Mouse (Mus musculus) limb, embryonic 12.5 days (tissue): ENCODE results near the gene Spats2l. TPM values are rescaled to one million over a fixed set of nuclear protein-coding genes. Genes with fewer than 3 reads are reported as not detected.

ENCODE experiments used
- ATAC-seq: fragments of 200-750 bp; cut with Nextera tagmentation; 2 replicates; pipeline ENCODE4 v1.8.0; 2017; ENCODE audit warnings: low read depth, moderate TSS enrichment; ENCODE audit not compliant: insufficient number of reproducible peaks, insufficient read depth, low FRiP score, low TSS enrichment
- H3K27ac ChIP-seq: fragments of 300-500 bp; sonication (generic); 2 replicates; pipeline ENCODE4 v1.5.1; 2016; ENCODE audit warnings: mild to moderate bottlenecking, moderate library complexity
- H3K27me3 ChIP-seq: fragments of 300-500 bp; sonication (generic); 2 replicates; pipeline ENCODE4 v1.6.1; 2016; ENCODE audit warnings: mild to moderate bottlenecking, moderate library complexity
- H3K36me3 ChIP-seq: fragments of 300-500 bp; sonication (generic); 2 replicates; pipeline ENCODE4 v1.6.1; 2016; ENCODE audit warnings: mild to moderate bottlenecking, moderate library complexity
- H3K4me1 ChIP-seq: fragments of 300-500 bp; sonication (generic); replicated peaks from 2 replicates; pipeline ENCODE4 v1.6.1; 2016
- H3K4me2 ChIP-seq: fragments of 300-500 bp; sonication (generic); 2 replicates; pipeline ENCODE4 v1.6.1; 2016; ENCODE audit warnings: mild to moderate bottlenecking, moderate library complexity
- H3K4me3 ChIP-seq: fragments of 300-500 bp; sonication (generic); replicated peaks from 2 replicates; pipeline ENCODE4 v1.5.1; 2016; ENCODE audit warnings: mild to moderate bottlenecking
- H3K9ac ChIP-seq: fragments of 300-500 bp; sonication (generic); replicated peaks from 2 replicates; pipeline ENCODE4 v1.6.1; 2016; ENCODE audit warnings: mild to moderate bottlenecking, moderate library complexity
- H3K9me3 ChIP-seq: fragments of 300-500 bp; sonication (generic); 2 replicates; pipeline ENCODE4 v1.6.1; 2016; ENCODE audit warnings: mild to moderate bottlenecking, moderate library complexity
- WGBS: fragments of 180-500 bp; shearing (Covaris S2); methylation state at CpG from one replicate; pipeline ENCODE4 v1.1.7; 2016; 5-methylcytosine and 5-hydroxymethylcytosine counted together
- polyA plus RNA-seq: library from polyadenylated mRNA; unstranded; fragments of >200 nt; fragmentation: Nextera tagmentation; extraction: Ambion mirVana; gene quantifications from 2 replicates; pipeline ENCODE4 v1.2.1, GENCODE M21; 2016

The Spats2l gene
- polyA plus RNA-seq, 1 experiment from 2014 or later, result 85.1 TPM

DNA sequence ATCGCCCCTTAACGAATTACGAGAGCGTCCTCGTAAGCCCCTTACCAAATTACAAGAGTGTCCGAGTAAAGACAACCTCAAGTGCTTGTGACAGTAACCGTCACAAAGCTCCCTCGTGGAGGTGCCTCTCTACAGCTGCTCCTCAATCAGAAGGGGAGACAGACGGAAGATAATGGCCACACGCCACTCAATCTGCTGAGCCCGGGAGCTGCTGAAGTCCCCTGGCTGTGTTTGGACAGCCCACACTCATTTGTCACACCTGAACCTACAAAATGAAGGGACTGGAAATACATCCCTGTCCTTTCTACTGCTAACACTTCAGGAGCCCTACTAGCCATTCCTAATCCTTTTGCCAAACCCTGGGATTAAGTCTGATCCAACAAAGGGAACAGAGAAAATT, 167.8 kb downstream of the Spats2l start:
- no peak overlapping the region for H3K27ac ChIP-seq
- no peak overlapping the region for H3K9ac ChIP-seq
- H3K36me3 ChIP-seq, result peaks cover 45% of the 10 kb centered on the region
- no peak overlapping the region for H3K4me3 ChIP-seq
- H3K9me3 ChIP-seq, result no peaks in the 10 kb centered on the region
- WGBS, result 59% methylated on average over 11 of the region's 11 CpGs
- ATAC-seq, result no peak
- H3K27me3 ChIP-seq, result peaks cover 3% of the 10 kb centered on the region; the same call in 1 of the 2 replicates
- H3K4me1 ChIP-seq, result peaks cover 19% of the 10 kb centered on the region
- H3K4me2 ChIP-seq, result no peak overlapping the region

- ATAC-seq, result no peak
- no peak overlapping the region for H3K9ac ChIP-seq
- H3K9me3 ChIP-seq, result no peaks in the 10 kb centered on the region
- WGBS, result 82% methylated on average over 6 of the region's 6 CpGs
- peaks cover 3% of the 10 kb centered on the region; the same call in 1 of the 2 replicates for H3K27me3 ChIP-seq
- H3K4me3 ChIP-seq, result no peak overlapping the region
- H3K4me1 ChIP-seq, result peaks cover 20% of the 10 kb centered on the region
- H3K4me2 ChIP-seq, result no peak overlapping the region
- H3K27ac ChIP-seq, result no peak overlapping the region
- peaks cover 45% of the 10 kb centered on the region for H3K36me3 ChIP-seq
Measured at GRCm38 (mm10) chr1:57942215-57942614, 168.3 kb downstream of the Spats2l start.

- Histone ChIP-seq H3K9me3 (no peaks in the 10 kb centered on the region), H3K4me1 (peaks cover 18% of the 10 kb centered on the region), H3K27ac (peak overlapping the region; percentile 59), H3K4me2 (no peak overlapping the region), H3K9ac (no peak overlapping the region), H3K27me3 (no peaks in the 10 kb centered on the region), H3K36me3 (peaks cover 26% of the 10 kb centered on the region), H3K4me3 (no peak overlapping the region)
- no peak for ATAC-seq
- 45% methylated on average over 2 of the region's 2 CpGs for WGBS
Measured at GRCm38 (mm10) chr1:57947552-57948347, 173.8 kb downstream of the Spats2l start.

DNA sequence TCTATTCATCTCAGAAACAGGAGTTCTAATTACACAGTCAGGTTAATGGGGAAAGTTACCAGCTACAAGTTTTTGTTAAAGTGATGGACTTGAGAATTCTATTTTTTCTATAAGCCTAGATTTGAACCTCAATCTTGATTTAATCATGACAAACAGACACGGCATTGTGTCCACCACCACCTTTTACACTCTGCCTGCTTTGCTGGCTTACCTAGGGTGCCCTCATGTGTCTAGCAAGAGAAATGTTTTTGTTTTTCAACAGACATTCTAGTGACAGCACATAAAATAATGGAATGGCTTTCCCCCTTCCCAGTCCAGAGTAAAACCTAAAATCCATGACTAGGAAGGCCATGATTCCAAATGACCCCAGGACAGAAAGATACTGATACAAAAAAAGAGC, 175.2 kb downstream of the Spats2l start:
- no peaks in the 10 kb centered on the region for H3K27me3 ChIP-seq
- H3K4me1 ChIP-seq, result peaks cover 18% of the 10 kb centered on the region
- peaks cover 18% of the 10 kb centered on the region; the same call in 1 of the 2 replicates for H3K36me3 ChIP-seq
- no peak overlapping the region for H3K4me3 ChIP-seq
- WGBS, result 9% methylated on average over 1 of the region's 1 CpGs
- H3K4me2 ChIP-seq, result no peak overlapping the region
- no peak overlapping the region for H3K27ac ChIP-seq
- no peak for ATAC-seq
- H3K9me3 ChIP-seq, result no peaks in the 10 kb centered on the region
- H3K9ac ChIP-seq, result no peak overlapping the region

GRCm38 (mm10) chr1:57949716-57950115, 175.8 kb downstream of the Spats2l start:
- Histone ChIP-seq H3K4me1 (peaks cover 18% of the 10 kb centered on the region), H3K27me3 (no peaks in the 10 kb centered on the region), H3K9me3 (no peaks in the 10 kb centered on the region), H3K4me2 (no peak overlapping the region), H3K4me3 (no peak overlapping the region), H3K27ac (no peak overlapping the region), H3K36me3 (peaks cover 17% of the 10 kb centered on the region; the same call in 1 of the 2 replicates), H3K9ac (no peak overlapping the region)
- 75% methylated on average over 5 of the region's 5 CpGs for WGBS
- no peak for ATAC-seq

GRCm38 (mm10) chr1:57952509-57952908, 178.5 kb downstream of the Spats2l start:
- Histone ChIP-seq H3K36me3 (peaks cover 33% of the 10 kb centered on the region; the same call in 1 of the 2 replicates), H3K9me3 (no peaks in the 10 kb centered on the region), H3K4me1 (peaks cover 14% of the 10 kb centered on the region), H3K9ac (no peak overlapping the region), H3K4me2 (no peak overlapping the region), H3K27me3 (no peaks in the 10 kb centered on the region), H3K4me3 (no peak overlapping the region), H3K27ac (no peak overlapping the region)
- WGBS, result 92% methylated on average over 4 of the region's 4 CpGs
- ATAC-seq, result no peak

GRCm38 (mm10) chr1:57953586-57954375, 179.8 kb downstream of the Spats2l start:
- H3K4me2 ChIP-seq, result no peak overlapping the region
- H3K9me3 ChIP-seq, result no peaks in the 10 kb centered on the region
- no peaks in the 10 kb centered on the region for H3K27me3 ChIP-seq
- 87% methylated on average over 16 of the region's 16 CpGs for WGBS
- H3K4me3 ChIP-seq, result no peak overlapping the region
- peaks cover 38% of the 10 kb centered on the region for H3K36me3 ChIP-seq
- ATAC-seq, result no peak
- H3K4me1 ChIP-seq, result peaks cover 7% of the 10 kb centered on the region
- H3K27ac ChIP-seq, result no peak overlapping the region
- no peak overlapping the region for H3K9ac ChIP-seq

DNA sequence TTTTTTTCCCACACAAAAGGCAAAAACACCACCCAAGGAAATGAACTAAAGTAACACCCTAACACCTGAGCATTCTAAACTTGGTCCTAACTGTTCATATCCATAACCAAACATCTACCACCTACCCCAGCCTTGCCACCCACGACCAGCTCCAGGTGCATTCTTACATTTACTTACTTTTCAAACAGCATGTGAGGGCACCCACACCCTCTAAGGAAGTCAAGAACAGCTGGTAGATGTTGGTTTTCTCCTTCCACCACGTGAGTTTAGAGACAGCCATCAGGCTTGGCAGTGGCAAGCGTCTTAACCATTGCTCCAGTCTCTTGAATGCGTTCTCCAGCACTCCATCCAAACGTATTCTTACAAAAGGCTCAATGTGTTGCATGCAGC, 180.4 kb downstream of the Spats2l start:
- no peaks in the 10 kb centered on the region for H3K9me3 ChIP-seq
- H3K4me3 ChIP-seq, result no peak overlapping the region
- H3K9ac ChIP-seq, result no peak overlapping the region
- 84% methylated on average over 5 of the region's 5 CpGs for WGBS
- no peak overlapping the region for H3K27ac ChIP-seq
- no peak for ATAC-seq
- H3K4me1 ChIP-seq, result 0 out of 2 replicates have a peak, but pooled peaks cover under 1% of the 10 kb centered on the region
- no peak overlapping the region for H3K4me2 ChIP-seq
- peaks cover 44% of the 10 kb centered on the region for H3K36me3 ChIP-seq
- H3K27me3 ChIP-seq, result no peaks in the 10 kb centered on the region

DNA sequence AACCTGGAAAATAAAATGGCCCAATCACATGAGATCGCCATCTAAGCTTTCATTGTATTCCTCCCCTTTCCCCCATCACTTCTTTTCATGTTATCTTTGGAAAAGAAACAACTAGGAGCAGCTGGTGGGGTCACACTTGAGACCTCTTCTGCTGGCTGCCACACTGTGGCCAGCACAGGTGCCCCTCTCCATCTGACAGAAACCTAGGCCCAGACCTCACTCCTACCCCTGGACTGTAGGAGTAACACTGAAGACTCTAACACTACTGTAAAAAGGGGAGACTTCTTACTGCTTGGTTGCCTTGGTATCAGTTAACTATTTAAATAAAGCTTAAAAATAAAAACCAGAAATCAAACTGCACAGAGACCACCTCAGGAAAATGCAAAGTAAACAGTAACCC, 181.8 kb downstream of the Spats2l start:
- WGBS, result 95% methylated on average over 1 of the region's 1 CpGs
- no peak overlapping the region for H3K9ac ChIP-seq
- H3K4me2 ChIP-seq, result no peak overlapping the region
- H3K27me3 ChIP-seq, result no peaks in the 10 kb centered on the region
- peaks cover 50% of the 10 kb centered on the region for H3K36me3 ChIP-seq
- no peak for ATAC-seq
- no peaks in the 10 kb centered on the region for H3K9me3 ChIP-seq
- no peak overlapping the region for H3K4me3 ChIP-seq
- no peak overlapping the region for H3K27ac ChIP-seq
- H3K4me1 ChIP-seq, result no peaks in the 10 kb centered on the region

- under 1% methylated on average over 64 of the region's 65 CpGs for WGBS
- H3K4me1 ChIP-seq, result peaks cover 9% of the 10 kb centered on the region
- H3K36me3 ChIP-seq, result peaks cover 19% of the 10 kb centered on the region
- H3K4me2 ChIP-seq, result peak overlapping the region; percentile 85
- peak overlapping the region; percentile 81 for H3K27ac ChIP-seq
- no peaks in the 10 kb centered on the region for H3K27me3 ChIP-seq
- no peaks in the 10 kb centered on the region for H3K9me3 ChIP-seq
- H3K9ac ChIP-seq, result peak overlapping the region; percentile 86
- peak; percentile 94 for ATAC-seq
- H3K4me3 ChIP-seq, result peak overlapping the region; percentile 75
Measured at GRCm38 (mm10) chr1:57969327-57970271, 195.6 kb downstream of the Spats2l start.
